Mouse (Mus musculus) midbrain, embryonic 16.5 days (tissue): ENCODE measurements around the gene Gm20388. TPM values are rescaled to one million over a fixed set of nuclear protein-coding genes. Genes with fewer than 3 reads are reported as not detected.

ENCODE experiments used
- ATAC-seq: fragments of 200-750 bp; cut with Nextera tagmentation; 2 replicates; pipeline ENCODE4 v1.8.0; 2017; ENCODE audit warnings: moderate TSS enrichment
- H3K27ac ChIP-seq: fragments of 300-500 bp; sonication (generic); 2 replicates; pipeline ENCODE4 v1.5.1; 2014; ENCODE audit warnings: mild to moderate bottlenecking, low read length, mixed read lengths
- H3K27me3 ChIP-seq: fragments of 300-500 bp; sonication (generic); 2 replicates; pipeline ENCODE4 v1.6.1; 2014; ENCODE audit warnings: low read depth, low read length, mixed read lengths; ENCODE audit not compliant: control insufficient read depth, insufficient read depth
- H3K36me3 ChIP-seq: fragments of 300-500 bp; sonication (generic); 2 replicates; pipeline ENCODE4 v1.6.1; 2014; ENCODE audit warnings: mild to moderate bottlenecking, low read length, moderate library complexity, mixed read lengths; ENCODE audit not compliant: control insufficient read depth, insufficient read depth
- H3K4me1 ChIP-seq: fragments of 300-500 bp; sonication (generic); 2 replicates; pipeline ENCODE4 v1.6.1; 2014; ENCODE audit warnings: mild to moderate bottlenecking, low read length, mixed read lengths; ENCODE audit not compliant: control insufficient read depth, insufficient read depth
- H3K4me2 ChIP-seq: fragments of 300-500 bp; sonication (generic); 2 replicates; pipeline ENCODE4 v1.6.1; 2014; ENCODE audit warnings: mild to moderate bottlenecking, low read length, mixed read lengths
- H3K4me3 ChIP-seq: fragments of 300-500 bp; sonication (generic); 2 replicates; pipeline ENCODE4 v1.5.1; 2014; ENCODE audit warnings: low read depth, mild to moderate bottlenecking, low read length, moderate library complexity, mixed read lengths
- H3K9ac ChIP-seq: fragments of 300-500 bp; sonication (generic); 2 replicates; pipeline ENCODE4 v1.6.1; 2014; ENCODE audit warnings: low read depth, low read length, mixed read lengths
- H3K9me3 ChIP-seq: fragments of 300-500 bp; sonication (generic); replicated peaks from 2 replicates; pipeline ENCODE4 v1.6.1; 2014; ENCODE audit warnings: mild to moderate bottlenecking, low read length, mixed read lengths; ENCODE audit not compliant: control insufficient read depth, poor library complexity, severe bottlenecking
- WGBS: fragments of 180-500 bp; shearing (Covaris S2); extraction: QIAGEN DNeasy Blood & Tissue Kit; methylation state at CpG from one replicate; pipeline ENCODE4 v1.1.7; 2014; 5-methylcytosine and 5-hydroxymethylcytosine counted together
- polyA plus RNA-seq: library from polyadenylated mRNA; unstranded; fragments of >200 nt; fragmentation: Nextera tagmentation; extraction: Ambion mirVana; gene quantifications from 2 replicates; pipeline ENCODE4 v1.2.1, GENCODE M21; 2015

Gm20388 gene
- polyA plus RNA-seq, 1 experiment from 2014 or later = 7.5 TPM

- H3K27ac ChIP-seq = peak overlapping the region; percentile 68
- no peaks in the 10 kb centered on the region for H3K9me3 ChIP-seq
- H3K4me3 ChIP-seq = no peak overlapping the region
- WGBS = 38% methylated on average over 20 of the region's 20 CpGs
- H3K36me3 ChIP-seq = 0 out of 2 replicates have a peak, but pooled peaks cover 3% of the 10 kb centered on the region
- H3K4me2 ChIP-seq = no peak overlapping the region
- H3K4me1 ChIP-seq = peaks cover 65% of the 10 kb centered on the region
- no peak for ATAC-seq
- H3K9ac ChIP-seq = peak overlapping the region; percentile 18
- H3K27me3 ChIP-seq = no peaks in the 10 kb centered on the region
Observed at GRCm38 (mm10) chr8:120556198-120556892, 645.7 kb downstream of the Gm20388 start.

- H3K27ac ChIP-seq = no peak overlapping the region
- peaks cover 66% of the 10 kb centered on the region for H3K4me1 ChIP-seq
- no peak overlapping the region for H3K4me2 ChIP-seq
- 38% methylated on average over 15 of the region's 15 CpGs for WGBS
- ATAC-seq = no peak
- no peaks in the 10 kb centered on the region for H3K27me3 ChIP-seq
- 0 out of 2 replicates have a peak overlapping the region, but pooled peaks have one; percentile 40 for H3K9ac ChIP-seq
- H3K36me3 ChIP-seq = 0 out of 2 replicates have a peak, but pooled peaks cover 3% of the 10 kb centered on the region
- no peak overlapping the region for H3K4me3 ChIP-seq
- H3K9me3 ChIP-seq = no peaks in the 10 kb centered on the region
Observed at GRCm38 (mm10) chr8:120557170-120557965, 646.7 kb downstream of the Gm20388 start.

GRCm38 (mm10) chr8:120558162-120558561, 647.5 kb downstream of the Gm20388 start:
- Histone ChIP-seq H3K4me1 (peaks cover 74% of the 10 kb centered on the region), H3K9ac (0 out of 2 replicates have a peak overlapping the region, but pooled peaks have one; percentile 6), H3K27ac (no peak overlapping the region), H3K36me3 (0 out of 2 replicates have a peak, but pooled peaks cover 3% of the 10 kb centered on the region), H3K4me3 (no peak overlapping the region), H3K4me2 (no peak overlapping the region), H3K27me3 (no peaks in the 10 kb centered on the region), H3K9me3 (no peaks in the 10 kb centered on the region)
- 54% methylated on average over 3 of the region's 4 CpGs for WGBS
- no peak for ATAC-seq

GRCm38 (mm10) chr8:120559654-120560053, 649.0 kb downstream of the Gm20388 start:
- 9% methylated on average over 11 of the region's 11 CpGs for WGBS
- H3K9me3 ChIP-seq = no peaks in the 10 kb centered on the region
- ATAC-seq = peak; percentile 16; the same call in 1 of the 2 replicates
- H3K4me2 ChIP-seq = peak overlapping the region; percentile 12; the same call in 1 of the 2 replicates
- no peak overlapping the region for H3K4me3 ChIP-seq
- H3K9ac ChIP-seq = peak overlapping the region; percentile 59; the same call in 1 of the 2 replicates
- peak overlapping the region; percentile 44 for H3K27ac ChIP-seq
- no peaks in the 10 kb centered on the region for H3K36me3 ChIP-seq
- H3K4me1 ChIP-seq = peaks cover 85% of the 10 kb centered on the region
- H3K27me3 ChIP-seq = no peaks in the 10 kb centered on the region

- H3K4me2 ChIP-seq = no peak overlapping the region
- H3K36me3 ChIP-seq = no peaks in the 10 kb centered on the region
- H3K9me3 ChIP-seq = no peaks in the 10 kb centered on the region
- no peaks in the 10 kb centered on the region for H3K27me3 ChIP-seq
- H3K27ac ChIP-seq = no peak overlapping the region; the same call in 1 of the 2 replicates
- ATAC-seq = no peak
- WGBS = 74% methylated on average over 5 of the region's 5 CpGs
- peaks cover 91% of the 10 kb centered on the region for H3K4me1 ChIP-seq
- 0 out of 2 replicates have a peak overlapping the region, but pooled peaks have one; percentile 59 for H3K9ac ChIP-seq
- H3K4me3 ChIP-seq = no peak overlapping the region
Observed at GRCm38 (mm10) chr8:120560535-120560934, 649.9 kb downstream of the Gm20388 start.

- H3K9ac ChIP-seq = no peak overlapping the region
- ATAC-seq = no peak
- no peaks in the 10 kb centered on the region; the same call in 1 of the 2 replicates for H3K36me3 ChIP-seq
- H3K4me1 ChIP-seq = peaks cover 79% of the 10 kb centered on the region
- 83% methylated on average over 22 of the region's 22 CpGs for WGBS
- H3K27ac ChIP-seq = no peak overlapping the region
- H3K4me3 ChIP-seq = no peak overlapping the region
- no peaks in the 10 kb centered on the region for H3K9me3 ChIP-seq
- H3K27me3 ChIP-seq = no peaks in the 10 kb centered on the region
- H3K4me2 ChIP-seq = no peak overlapping the region
Observed at GRCm38 (mm10) chr8:120561539-120562435, 651.1 kb downstream of the Gm20388 start.

GRCm38 (mm10) chr8:120562680-120563347, 652.2 kb downstream of the Gm20388 start:
- WGBS = 76% methylated on average over 18 of the region's 18 CpGs
- Histone ChIP-seq H3K9me3 (no peaks in the 10 kb centered on the region), H3K36me3 (peaks cover 8% of the 10 kb centered on the region), H3K27ac (peak overlapping the region; percentile 62), H3K9ac (peak overlapping the region; percentile 31; the same call in 1 of the 2 replicates), H3K27me3 (no peaks in the 10 kb centered on the region), H3K4me2 (no peak overlapping the region), H3K4me1 (peaks cover 69% of the 10 kb centered on the region), H3K4me3 (no peak overlapping the region)
- ATAC-seq = no peak

GRCm38 (mm10) chr8:120563348-120563724, 652.7 kb downstream of the Gm20388 start:
- no peak for ATAC-seq
- Histone ChIP-seq H3K9ac (no peak overlapping the region; the same call in 1 of the 2 replicates), H3K36me3 (peaks cover 13% of the 10 kb centered on the region), H3K9me3 (no peaks in the 10 kb centered on the region), H3K4me2 (no peak overlapping the region), H3K27ac (peak overlapping the region; percentile 62), H3K4me1 (peaks cover 64% of the 10 kb centered on the region), H3K27me3 (no peaks in the 10 kb centered on the region), H3K4me3 (no peak overlapping the region)
- 10% methylated on average over 8 of the region's 8 CpGs for WGBS
